Mouse (Mus musculus): Measurements from ENCODE around the gene Fbxo7.
A peak's percentile ranks its signal among the peaks of the same experiment; 100 is the strongest.

DNA sequence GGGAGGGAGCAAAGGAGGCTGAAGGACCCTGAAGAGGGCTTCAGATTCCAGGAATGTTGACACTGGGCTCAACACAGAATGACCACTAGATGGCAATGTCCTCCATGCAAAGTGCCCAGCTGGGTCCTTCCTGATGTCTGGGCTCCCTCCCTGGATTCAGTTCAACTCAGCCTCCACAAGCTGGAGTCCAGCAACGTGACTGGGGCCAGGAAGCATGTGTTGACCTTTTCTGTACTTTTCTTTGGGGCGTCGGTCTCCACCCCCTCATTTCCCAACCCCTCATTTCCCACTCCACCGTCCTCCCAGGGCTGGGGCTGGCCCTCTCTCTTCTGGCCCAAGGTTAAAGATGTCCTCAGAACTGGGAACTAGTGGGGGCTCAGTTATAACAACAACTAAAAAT is 43.2 kb downstream of the Fbxo7 start:
- TF ChIP-seq CTCF (IDR thresholded peaks at IDR 0.05; ENCODE audit: low read depth, low read length) (peak; percentile 91), TAL1 (conservative IDR thresholded peaks at IDR 0.05; ENCODE audit: low read depth, low read length) (no peak), GATA2 (IDR thresholded peaks at IDR 0.05; ENCODE audit: borderline replicate concordance, low read depth, low read length) (no peak), GATA1 (IDR thresholded peaks at IDR 0.05; ENCODE audit: borderline replicate concordance, low read length) (no peak), POLR2AphosphoS5 (IDR thresholded peaks at IDR 0.05; ENCODE audit: insufficient replicate concordance, low read depth, low read length) (no peak)

Data from G1E (cell line).